Mouse (Mus musculus): Measurements from ENCODE around the gene 4930519P11Rik. TPM values are rescaled to one million over a fixed set of nuclear protein-coding genes. Genes with fewer than 3 reads are reported as not detected.

Gene 4930519P11Rik
- polyA plus RNA-seq, 1 experiment from 2014 or later, result 0.19 TPM

DNA sequence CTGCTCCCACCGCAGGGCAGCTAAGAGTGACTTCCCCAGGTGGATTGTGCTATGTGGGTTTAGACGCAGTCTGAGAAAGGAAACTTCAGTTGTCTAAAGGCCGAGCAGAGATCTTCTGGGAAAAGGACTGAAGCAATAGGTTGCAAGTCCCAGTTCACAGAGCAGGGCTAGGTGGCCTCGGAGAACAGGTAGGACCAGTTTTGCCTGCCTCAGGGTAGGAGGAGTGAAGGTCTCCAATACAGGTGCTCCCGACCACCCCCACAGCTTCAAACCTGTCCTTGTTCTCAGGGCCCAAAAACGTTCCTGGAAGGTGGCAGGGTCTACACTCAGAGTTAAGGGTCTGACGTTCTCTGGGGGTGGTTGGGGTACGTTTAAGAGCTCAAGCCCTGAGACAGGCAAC lies 38.1 kb upstream of the 4930519P11Rik start, which contains the start of gene Chmp4b:
Gene Chmp4b, plus strand, starts transcription at position 343 of the 400 bp plus-strand sequence.
- 46% methylated on average over 8 of the region's 8 CpGs for WGBS (ENCODE audit: insufficient replicate concordance)
- no peak within 1 kb of the TSS for H3K4me3 ChIP-seq (ENCODE audit: low read depth, low read length)
- no peak within 1 kb of the TSS for H3K4me2 ChIP-seq (ENCODE audit: low read depth, low read length)
- H3K36me3 ChIP-seq (ENCODE audit: control insufficient read depth, insufficient read depth), result no peaks in the 10 kb centered on the region
- H3K4me1 ChIP-seq (ENCODE audit: control insufficient read depth, low read depth, low read length), result peaks cover 7% of the 10 kb centered on the region
- no peak within 1 kb of the TSS for H3K27ac ChIP-seq (ENCODE audit: low read length)
- H3K9ac ChIP-seq (ENCODE audit: low read depth, low read length), result no peak within 1 kb of the TSS
- no peak for ATAC-seq (ENCODE audit: low read depth)
- H3K9me3 ChIP-seq (replicated peaks; ENCODE audit: control insufficient read depth, low read length), result 0 out of 2 replicates have a peak, but pooled peaks cover 5% of the 10 kb centered on the region
- H3K27me3 ChIP-seq (ENCODE audit: control insufficient read depth, insufficient read depth, low read depth, low read length), result no peaks in the 10 kb centered on the region

DNA sequence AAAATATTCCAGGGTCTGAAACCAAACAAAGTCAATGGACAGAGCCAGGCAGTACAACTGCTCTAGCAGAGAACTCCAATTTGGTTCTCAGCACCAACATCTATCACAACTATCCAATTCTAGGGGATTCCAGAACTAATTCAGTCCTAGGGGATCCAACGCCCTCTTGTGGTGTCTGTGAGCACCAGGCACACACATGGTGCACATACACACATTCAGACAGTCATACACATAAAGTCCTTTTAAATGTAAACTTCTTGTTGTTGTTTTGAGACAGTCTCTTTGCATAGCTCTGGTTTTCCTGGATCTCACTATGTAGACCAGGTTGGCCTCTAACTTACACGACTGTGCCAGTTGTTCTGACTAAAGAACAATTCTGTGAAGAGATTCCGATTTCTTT lies 37.2 kb upstream of the 4930519P11Rik start:
- Histone ChIP-seq H3K4me2 (ENCODE audit: low read depth, low read length) (no peak overlapping the region), H3K27ac (ENCODE audit: low read length) (no peak overlapping the region), H3K9me3 (replicated peaks; ENCODE audit: control insufficient read depth, low read length) (0 out of 2 replicates have a peak, but pooled peaks cover 5% of the 10 kb centered on the region), H3K4me1 (ENCODE audit: control insufficient read depth, low read depth, low read length) (no peaks in the 10 kb centered on the region; the same call in 1 of the 2 replicates), H3K27me3 (ENCODE audit: control insufficient read depth, insufficient read depth, low read depth, low read length) (no peaks in the 10 kb centered on the region), H3K36me3 (ENCODE audit: control insufficient read depth, insufficient read depth) (no peaks in the 10 kb centered on the region; the same call in 1 of the 2 replicates), H3K9ac (ENCODE audit: low read depth, low read length) (no peak overlapping the region), H3K4me3 (ENCODE audit: low read depth, low read length) (no peak overlapping the region)
- 71% methylated on average over 3 of the region's 3 CpGs for WGBS (ENCODE audit: insufficient replicate concordance)
- ATAC-seq (ENCODE audit: low read depth), result no peak

DNA sequence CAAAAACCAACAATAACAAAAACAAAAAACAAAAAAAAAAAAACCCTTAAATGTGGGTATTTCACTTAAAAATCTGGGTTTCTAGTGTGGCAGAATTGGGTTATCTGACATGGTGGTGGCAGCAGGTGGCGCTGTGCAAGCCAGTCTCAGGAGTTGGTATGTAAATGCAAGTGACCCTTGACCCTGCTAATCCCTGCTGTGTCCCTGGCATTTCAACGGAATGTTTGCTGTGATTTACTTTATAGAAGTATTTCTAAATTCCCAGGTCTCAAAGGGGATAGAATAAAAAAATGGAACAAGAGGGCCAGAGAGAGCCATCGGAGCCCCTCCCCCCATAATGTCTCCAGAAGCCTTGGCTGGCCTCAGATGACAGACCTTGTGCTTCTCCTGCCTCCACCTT lies 34.8 kb upstream of the 4930519P11Rik start:
- Histone ChIP-seq H3K4me3 (ENCODE audit: low read depth, low read length) (no peak overlapping the region), H3K27ac (ENCODE audit: low read length) (no peak overlapping the region), H3K4me2 (ENCODE audit: low read depth, low read length) (no peak overlapping the region), H3K9me3 (replicated peaks; ENCODE audit: control insufficient read depth, low read length) (0 out of 2 replicates have a peak, but pooled peaks cover 5% of the 10 kb centered on the region), H3K36me3 (ENCODE audit: control insufficient read depth, insufficient read depth) (peaks cover 2% of the 10 kb centered on the region; the same call in 1 of the 2 replicates), H3K9ac (ENCODE audit: low read depth, low read length) (no peak overlapping the region), H3K27me3 (ENCODE audit: control insufficient read depth, insufficient read depth, low read depth, low read length) (no peaks in the 10 kb centered on the region), H3K4me1 (ENCODE audit: control insufficient read depth, low read depth, low read length) (no peaks in the 10 kb centered on the region; the same call in 1 of the 2 replicates)
- ATAC-seq (ENCODE audit: low read depth), result no peak
- whole genome bisulfite sequencing (ENCODE audit: insufficient replicate concordance), result 29% methylated on average over 3 of the region's 3 CpGs

DNA sequence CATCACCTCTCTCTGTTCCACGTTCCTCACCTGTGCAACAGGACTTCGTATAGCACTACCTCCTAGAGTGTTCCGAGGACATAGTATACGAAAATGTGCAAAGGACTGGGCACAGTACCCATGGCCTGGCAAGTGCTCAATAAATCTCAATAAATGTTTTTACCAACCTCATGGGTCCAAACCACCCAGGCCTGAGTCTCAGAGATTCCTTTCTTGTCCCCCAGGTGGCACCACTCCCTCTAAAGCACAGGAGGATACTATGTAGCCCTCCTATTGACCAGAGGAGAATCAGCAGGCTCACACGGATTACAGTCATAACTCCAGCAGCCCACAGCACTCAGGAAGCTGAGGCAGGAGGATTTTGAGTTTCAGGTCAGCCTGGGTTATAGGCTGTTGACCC lies 33.4 kb upstream of the 4930519P11Rik start:
- Histone ChIP-seq H3K4me2 (ENCODE audit: low read depth, low read length) (no peak overlapping the region), H3K9ac (ENCODE audit: low read depth, low read length) (no peak overlapping the region), H3K9me3 (replicated peaks; ENCODE audit: control insufficient read depth, low read length) (0 out of 2 replicates have a peak, but pooled peaks cover 5% of the 10 kb centered on the region), H3K4me1 (ENCODE audit: control insufficient read depth, low read depth, low read length) (peaks cover 12% of the 10 kb centered on the region), H3K27ac (ENCODE audit: low read length) (no peak overlapping the region), H3K27me3 (ENCODE audit: control insufficient read depth, insufficient read depth, low read depth, low read length) (no peaks in the 10 kb centered on the region), H3K4me3 (ENCODE audit: low read depth, low read length) (no peak overlapping the region), H3K36me3 (ENCODE audit: control insufficient read depth, insufficient read depth) (peaks cover 2% of the 10 kb centered on the region; the same call in 1 of the 2 replicates)
- ATAC-seq (ENCODE audit: low read depth), result peak; percentile 44
- 71% methylated on average over 5 of the region's 5 CpGs for WGBS (ENCODE audit: insufficient replicate concordance)

DNA sequence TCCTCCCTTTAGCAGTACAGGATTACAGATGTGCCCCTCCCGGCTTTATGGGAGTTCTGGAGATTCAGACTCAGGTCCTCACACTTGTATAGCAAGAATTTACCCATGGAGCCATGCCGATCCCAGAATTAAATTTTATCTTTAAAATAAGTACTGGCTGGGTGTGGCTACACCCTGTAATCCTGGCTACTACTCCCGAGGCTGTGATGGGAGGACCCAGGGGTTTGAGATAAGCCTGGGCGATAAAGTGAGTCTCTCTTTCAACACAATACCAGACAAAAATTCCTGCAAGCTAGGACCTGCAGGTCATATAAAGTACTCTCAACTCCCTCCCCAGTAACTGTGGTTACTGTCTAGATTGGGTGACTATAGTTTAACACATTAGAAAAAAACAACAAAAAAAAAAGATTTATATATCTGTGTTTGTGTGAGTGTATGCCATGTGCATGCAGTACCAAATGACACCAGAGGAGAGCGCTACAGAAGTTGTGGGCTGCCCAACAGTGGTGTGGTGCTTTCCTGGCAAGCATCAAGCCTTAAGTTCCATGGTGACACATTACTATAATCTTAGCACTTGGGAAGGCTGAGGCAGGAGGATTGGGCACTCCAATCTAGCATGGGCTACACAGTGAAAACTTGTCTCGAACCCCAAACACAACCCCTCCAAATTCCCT lies 29.6 kb upstream of the 4930519P11Rik start:
- H3K4me1 ChIP-seq (ENCODE audit: control insufficient read depth, low read depth, low read length), result peaks cover 12% of the 10 kb centered on the region
- no peaks in the 10 kb centered on the region for H3K27me3 ChIP-seq (ENCODE audit: control insufficient read depth, insufficient read depth, low read depth, low read length)
- H3K36me3 ChIP-seq (ENCODE audit: control insufficient read depth, insufficient read depth), result peaks cover 10% of the 10 kb centered on the region
- no peak for ATAC-seq (ENCODE audit: low read depth)
- no peak overlapping the region for H3K4me2 ChIP-seq (ENCODE audit: low read depth, low read length)
- H3K27ac ChIP-seq (ENCODE audit: low read length), result no peak overlapping the region
- H3K9ac ChIP-seq (ENCODE audit: low read depth, low read length), result no peak overlapping the region
- no peak overlapping the region for H3K4me3 ChIP-seq (ENCODE audit: low read depth, low read length)
- H3K9me3 ChIP-seq (replicated peaks; ENCODE audit: control insufficient read depth, low read length), result peaks cover 4% of the 10 kb centered on the region
- 47% methylated on average over 6 of the region's 6 CpGs for WGBS (ENCODE audit: insufficient replicate concordance)

DNA sequence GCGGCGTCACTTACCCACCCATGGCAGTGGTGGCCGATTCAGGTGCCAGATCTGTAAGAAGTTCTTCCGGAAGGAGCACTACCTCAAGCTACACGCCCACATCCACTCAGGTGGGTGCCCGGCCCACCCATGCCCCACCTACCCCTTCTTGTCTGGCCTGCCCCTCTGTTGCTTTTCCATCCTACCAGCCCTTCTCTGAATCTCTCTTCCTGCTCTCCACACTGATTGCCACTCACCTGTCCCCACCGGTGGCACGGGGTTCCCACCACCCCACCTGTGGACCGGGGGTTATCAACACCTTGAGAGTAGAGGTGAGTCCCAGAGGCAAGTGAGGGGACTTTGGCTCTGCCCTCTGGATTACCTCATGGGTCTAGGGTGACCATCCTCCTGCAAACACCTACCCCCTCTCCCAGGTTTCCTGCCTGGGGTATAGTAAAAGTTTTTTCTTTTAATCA lies 28.8 kb upstream of the 4930519P11Rik start:
- Histone ChIP-seq H3K9me3 (replicated peaks; ENCODE audit: control insufficient read depth, low read length) (peaks cover 4% of the 10 kb centered on the region), H3K4me2 (ENCODE audit: low read depth, low read length) (no peak overlapping the region), H3K27me3 (ENCODE audit: control insufficient read depth, insufficient read depth, low read depth, low read length) (no peaks in the 10 kb centered on the region), H3K4me1 (ENCODE audit: control insufficient read depth, low read depth, low read length) (peaks cover 12% of the 10 kb centered on the region), H3K27ac (ENCODE audit: low read length) (no peak overlapping the region), H3K9ac (ENCODE audit: low read depth, low read length) (no peak overlapping the region), H3K4me3 (ENCODE audit: low read depth, low read length) (no peak overlapping the region), H3K36me3 (ENCODE audit: control insufficient read depth, insufficient read depth) (peaks cover 11% of the 10 kb centered on the region)
- ATAC-seq (ENCODE audit: low read depth), result no peak
- 84% methylated on average over 9 of the region's 9 CpGs for WGBS (ENCODE audit: insufficient replicate concordance)

DNA sequence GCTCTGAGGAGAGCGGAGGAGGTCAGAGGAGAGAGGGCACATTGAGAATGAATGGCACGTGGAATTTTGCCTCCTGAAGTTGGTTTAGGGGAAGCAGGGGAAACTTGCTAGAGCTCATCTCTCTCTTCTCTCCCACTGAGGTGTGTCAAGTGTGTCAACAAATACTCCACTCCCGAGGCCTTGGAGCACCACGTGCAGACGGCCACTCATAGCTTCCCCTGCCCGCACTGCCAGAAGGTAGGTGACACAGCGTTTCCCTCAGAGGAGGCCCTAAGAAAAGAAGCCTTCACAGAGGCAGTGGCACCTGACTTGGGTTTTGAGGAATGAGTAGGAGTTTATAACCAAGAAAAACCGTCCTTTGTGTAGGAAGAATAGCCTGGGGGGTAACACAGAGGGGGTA lies 27.9 kb upstream of the 4930519P11Rik start:
- ATAC-seq (ENCODE audit: low read depth), result no peak
- no peak overlapping the region for H3K27ac ChIP-seq (ENCODE audit: low read length)
- no peak overlapping the region for H3K4me2 ChIP-seq (ENCODE audit: low read depth, low read length)
- H3K4me1 ChIP-seq (ENCODE audit: control insufficient read depth, low read depth, low read length), result peaks cover 12% of the 10 kb centered on the region
- H3K27me3 ChIP-seq (ENCODE audit: control insufficient read depth, insufficient read depth, low read depth, low read length), result no peaks in the 10 kb centered on the region
- H3K36me3 ChIP-seq (ENCODE audit: control insufficient read depth, insufficient read depth), result peaks cover 11% of the 10 kb centered on the region
- no peak overlapping the region for H3K9ac ChIP-seq (ENCODE audit: low read depth, low read length)
- 68% methylated on average over 8 of the region's 8 CpGs for WGBS (ENCODE audit: insufficient replicate concordance)
- H3K9me3 ChIP-seq (replicated peaks; ENCODE audit: control insufficient read depth, low read length), result peaks cover 4% of the 10 kb centered on the region
- H3K4me3 ChIP-seq (ENCODE audit: low read depth, low read length), result no peak overlapping the region

DNA sequence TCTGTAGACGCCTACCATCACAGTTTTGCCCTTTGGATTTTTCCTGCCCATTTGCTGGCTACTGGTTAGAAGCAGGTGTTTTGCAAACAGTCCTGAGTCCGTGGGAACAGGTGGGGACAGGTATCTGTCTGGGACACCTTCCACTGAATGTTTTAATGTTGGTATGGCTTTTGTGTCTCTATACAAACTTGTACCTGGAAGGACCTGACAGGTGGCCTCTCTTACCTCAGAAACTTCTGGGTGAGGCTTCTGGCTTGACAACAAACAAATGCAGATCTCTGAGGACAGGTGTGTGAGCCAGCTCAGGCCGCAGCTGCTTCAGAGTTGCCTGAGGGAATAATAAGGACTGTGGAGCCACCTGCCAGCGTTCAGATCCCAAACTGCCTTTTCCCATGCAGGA lies 25.9 kb upstream of the 4930519P11Rik start:
- no peaks in the 10 kb centered on the region for H3K27me3 ChIP-seq (ENCODE audit: control insufficient read depth, insufficient read depth, low read depth, low read length)
- H3K9me3 ChIP-seq (replicated peaks; ENCODE audit: control insufficient read depth, low read length), result peaks cover 4% of the 10 kb centered on the region
- no peak for ATAC-seq (ENCODE audit: low read depth)
- H3K27ac ChIP-seq (ENCODE audit: low read length), result no peak overlapping the region
- peaks cover 30% of the 10 kb centered on the region for H3K4me1 ChIP-seq (ENCODE audit: control insufficient read depth, low read depth, low read length)
- H3K9ac ChIP-seq (ENCODE audit: low read depth, low read length), result no peak overlapping the region
- WGBS (ENCODE audit: insufficient replicate concordance), result 77% methylated on average over 4 of the region's 4 CpGs
- peaks cover 9% of the 10 kb centered on the region for H3K36me3 ChIP-seq (ENCODE audit: control insufficient read depth, insufficient read depth)
- H3K4me2 ChIP-seq (ENCODE audit: low read depth, low read length), result no peak overlapping the region
- no peak overlapping the region for H3K4me3 ChIP-seq (ENCODE audit: low read depth, low read length)

DNA sequence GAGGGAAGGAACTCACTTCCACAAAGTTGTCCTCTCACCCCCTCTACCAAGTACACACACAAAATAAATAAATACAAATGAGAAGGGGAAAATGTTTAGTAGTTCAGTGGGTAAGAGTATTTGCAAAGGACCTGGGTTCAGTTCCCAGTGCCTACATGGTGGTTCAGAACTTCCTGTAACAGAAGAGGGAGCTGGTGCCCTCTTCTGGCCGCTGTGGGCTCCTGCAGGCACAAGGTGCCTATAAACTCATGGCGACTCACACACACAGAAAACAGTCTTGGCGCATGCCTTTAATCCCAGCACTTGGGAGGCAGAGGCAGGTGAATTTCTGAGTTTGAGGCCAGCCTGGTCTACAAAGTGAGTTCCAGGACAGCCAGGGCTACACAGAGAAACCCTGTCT lies 25.3 kb upstream of the 4930519P11Rik start:
- Histone ChIP-seq H3K27me3 (ENCODE audit: control insufficient read depth, insufficient read depth, low read depth, low read length) (no peaks in the 10 kb centered on the region), H3K9me3 (replicated peaks; ENCODE audit: control insufficient read depth, low read length) (peaks cover 4% of the 10 kb centered on the region), H3K9ac (ENCODE audit: low read depth, low read length) (no peak overlapping the region), H3K27ac (ENCODE audit: low read length) (no peak overlapping the region), H3K4me3 (ENCODE audit: low read depth, low read length) (no peak overlapping the region), H3K4me1 (ENCODE audit: control insufficient read depth, low read depth, low read length) (peaks cover 36% of the 10 kb centered on the region), H3K36me3 (ENCODE audit: control insufficient read depth, insufficient read depth) (peaks cover 9% of the 10 kb centered on the region), H3K4me2 (ENCODE audit: low read depth, low read length) (no peak overlapping the region)
- WGBS (ENCODE audit: insufficient replicate concordance), result 87% methylated on average over 3 of the region's 3 CpGs
- ATAC-seq (ENCODE audit: low read depth), result no peak
